Mouse (Mus musculus) ES-E14 (cell line): ENCODE results near the gene Sh3bgr. TPM values are rescaled to one million over a fixed set of nuclear protein-coding genes. Genes with fewer than 3 reads are reported as not detected.

Experiments used
- DNase-seq: peaks from one replicate; pipeline ENCODE4 v3.0.0-alpha.2; 2013; ENCODE audit warnings: low read depth, low spot score
- H3K27ac ChIP-seq: 2 replicates; pipeline ENCODE4 v1.5.1; 2012; ENCODE audit warnings: low read depth, mild to moderate bottlenecking, low read length, moderate library complexity, mixed read lengths; ENCODE audit not compliant: poor library complexity, insufficient read depth, severe bottlenecking
- H3K36me3 ChIP-seq: 2 replicates; pipeline ENCODE4 v1.6.1; 2012; ENCODE audit warnings: mild to moderate bottlenecking, low read length, moderate library complexity, mixed read lengths; ENCODE audit not compliant: control insufficient read depth, poor library complexity, insufficient read depth, severe bottlenecking
- H3K4me1 ChIP-seq, 2 experiments: fragments of 150-350 bp in 1 of 2; sonication (generic) in 1 of 2; 2 replicates each; pipeline ENCODE4 v1.6.1; 2012; ENCODE audit warnings: low read length in 2 of 2, mild to moderate bottlenecking in 1 of 2, mixed read lengths in 1 of 2; ENCODE audit not compliant: control insufficient read depth in 2 of 2, insufficient read depth in 2 of 2, poor library complexity in 1 of 2
- H3K4me3 ChIP-seq, 2 experiments: fragments of 150-350 bp in 1 of 2; sonication (generic) in 1 of 2; 2 replicates each; pipeline ENCODE4 v1.5.1; 2012; ENCODE audit warnings: low read length in 2 of 2, low read depth in 1 of 2, mild to moderate bottlenecking in 1 of 2, mixed read lengths in 1 of 2; ENCODE audit not compliant: insufficient read depth in 1 of 2, poor library complexity in 1 of 2, severe bottlenecking in 1 of 2
- H3K9ac ChIP-seq: 2 replicates; pipeline ENCODE4 v1.6.1; 2012; ENCODE audit warnings: low read depth, mild to moderate bottlenecking, low read length, mixed read lengths; ENCODE audit not compliant: poor library complexity, insufficient read depth, severe bottlenecking
- H3K9me3 ChIP-seq: fragments of 150-350 bp; sonication (generic); 2 replicates; pipeline ENCODE4 v1.6.1; 2012; ENCODE audit warnings: low read depth, mild to moderate bottlenecking, low read length; ENCODE audit not compliant: control insufficient read depth, insufficient read depth
- CHD2 ChIP-seq: IDR thresholded peaks from 2 replicates; pipeline ENCODE4 v1.6.1; 2014; ENCODE audit warnings: mild to moderate bottlenecking, low read depth, low read length, inconsistent platforms
- HCFC1 ChIP-seq: IDR thresholded peaks from 2 replicates; pipeline ENCODE4 v1.6.1; 2012; ENCODE audit warnings: low read length, inconsistent platforms, borderline replicate concordance; ENCODE audit not compliant: insufficient read depth
- MAFK ChIP-seq: IDR thresholded peaks from 2 replicates; pipeline ENCODE4 v1.6.1; 2014; ENCODE audit warnings: mild to moderate bottlenecking, low read depth, low read length, inconsistent platforms; ENCODE audit not compliant: insufficient read depth
- ZC3H11A ChIP-seq: IDR thresholded peaks from 2 replicates; pipeline ENCODE4 v1.6.1; 2012; ENCODE audit warnings: low read depth, mild to moderate bottlenecking, inconsistent platforms, low read length, borderline replicate concordance
- ZNF384 ChIP-seq: IDR thresholded peaks from 2 replicates; pipeline ENCODE4 v1.6.1; 2012; ENCODE audit warnings: low read depth, low read length, inconsistent platforms
- in situ Hi-C, 2 experiments: fragments of 600-800 bp; cut with MboI; formaldehyde crosslinking; loops; one replicate each; pipeline ENCODE4 v1.15.1; 2025; ENCODE audit warnings: low sequenced_read_pairs in 2 of 2, inconsistent platforms in 1 of 2; ENCODE audit not compliant: unreplicated experiment in 2 of 2
- total RNA-seq: library from RNA; depleted of rRNA; stranded (reverse); fragments of 300-350 nt; gene quantifications from 2 replicates; pipeline ENCODE4 v1.2.3, GENCODE M21; 2012

Sh3bgr gene
- total RNA-seq, 1 experiment: 3.2 TPM

DNA sequence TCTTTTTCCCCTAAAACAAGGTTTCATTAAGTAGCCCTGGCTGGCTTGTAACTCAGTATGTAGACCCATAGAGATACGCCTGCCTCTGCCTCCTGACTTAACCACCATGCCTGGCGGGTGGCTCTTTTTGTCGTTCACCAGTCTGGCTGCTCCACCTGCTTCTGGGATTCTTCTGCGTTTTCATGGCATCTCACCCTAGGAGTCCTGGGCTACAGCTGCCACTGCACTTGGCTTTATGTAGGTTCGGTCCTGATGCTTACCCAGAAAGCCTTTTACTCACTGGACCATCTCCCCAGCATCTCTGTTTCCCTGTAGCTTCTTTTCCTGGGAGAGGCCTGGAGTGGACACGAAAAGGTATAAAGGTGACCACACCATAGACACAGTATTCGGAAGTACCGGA is 33.7 kb downstream of the Sh3bgr start:
- Histone ChIP-seq H3K27ac (no peak overlapping the region), H3K36me3 (no peaks in the 10 kb centered on the region), H3K4me3 (no peak overlapping the region), H3K4me1 (no peaks in the 10 kb centered on the region), H3K9ac (no peak overlapping the region), H3K9me3 (no peaks in the 10 kb centered on the region)
- DNase-seq: no peak
- TF ChIP-seq MAFK (no peak), ZC3H11A (no peak), CHD2 (no peak), ZNF384 (no peak), HCFC1 (no peak)
- in situ Hi-C loops: no loop called here

DNA sequence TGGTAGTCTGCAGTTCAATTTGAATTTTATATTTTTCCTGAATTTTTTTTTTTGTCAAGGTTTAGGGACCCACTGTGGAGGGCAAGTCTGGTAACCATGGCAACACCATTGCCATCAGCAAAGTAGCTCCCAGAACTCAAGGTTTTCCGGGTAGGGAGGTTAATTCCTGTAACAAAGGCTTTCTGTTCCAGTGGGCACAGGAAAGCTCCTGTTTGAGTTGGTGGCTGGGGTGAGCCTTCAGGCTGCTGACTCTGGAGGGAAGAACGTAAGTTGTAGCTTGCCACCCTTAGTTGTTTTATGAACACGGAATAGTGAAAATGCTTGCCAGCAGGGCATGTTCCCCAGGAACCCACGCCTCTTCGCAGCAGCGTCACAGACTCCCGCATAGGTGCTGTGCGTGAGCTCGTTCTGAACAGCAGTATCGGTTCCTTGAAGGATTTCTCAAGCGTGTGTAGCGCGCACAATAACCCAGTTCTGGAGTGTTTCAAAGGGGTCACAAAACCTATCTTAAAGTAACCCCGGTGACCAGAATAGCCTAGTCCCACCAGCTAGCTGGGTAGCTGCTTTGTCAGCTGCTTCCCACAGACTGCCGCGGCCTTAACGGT is 35.2 kb downstream of the Sh3bgr start, which contains the start of gene B3galt5:
TSS of gene B3galt5 (plus strand) at position 436 of the 605 bp plus-strand sequence.
- no peak within 1 kb of the TSS for H3K9ac ChIP-seq
- no peak within 1 kb of the TSS for H3K27ac ChIP-seq
- H3K36me3 ChIP-seq: no peaks in the 10 kb centered on the region
- no peak within 1 kb of the TSS for H3K4me3 ChIP-seq
- no peaks in the 10 kb centered on the region for H3K9me3 ChIP-seq
- no peaks in the 10 kb centered on the region for H3K4me1 ChIP-seq
- TF ChIP-seq HCFC1 (no peak), CHD2 (no peak)
- in situ Hi-C loops: no loop called here
- DNase-seq: no peak

DNA sequence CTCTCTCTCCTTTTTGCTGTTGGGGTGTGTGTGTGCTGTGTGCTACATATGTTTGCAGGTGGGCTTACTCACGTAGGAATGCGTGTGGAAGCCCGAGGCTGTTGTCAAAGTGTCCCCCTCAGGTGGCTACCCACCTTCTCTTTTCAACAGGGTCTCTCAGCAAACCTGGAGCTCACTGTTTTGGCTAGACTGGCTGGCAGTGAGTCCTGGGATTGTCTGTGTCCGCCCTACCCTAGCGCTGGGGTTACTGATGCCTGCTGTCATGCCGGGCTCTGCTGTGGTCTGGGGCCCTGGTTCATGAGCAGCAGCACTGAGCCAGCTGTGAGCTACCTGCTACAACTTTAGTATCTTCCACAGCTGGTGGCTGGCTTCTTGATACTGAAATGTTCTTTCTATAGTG is 44.2 kb downstream of the Sh3bgr start:
- Histone ChIP-seq H3K4me3 (no peak overlapping the region), H3K36me3 (no peaks in the 10 kb centered on the region), H3K9ac (no peak overlapping the region), H3K9me3 (no peaks in the 10 kb centered on the region), H3K4me1 (no peaks in the 10 kb centered on the region), H3K27ac (no peak overlapping the region)
- in situ Hi-C loops: no loop called here
- DNase-seq: no peak
- TF ChIP-seq ZC3H11A: no peak
- no peak for TF ChIP-seq HCFC1
- no peak for TF ChIP-seq CHD2
- no peak for TF ChIP-seq MAFK
- no peak for TF ChIP-seq ZNF384

DNA sequence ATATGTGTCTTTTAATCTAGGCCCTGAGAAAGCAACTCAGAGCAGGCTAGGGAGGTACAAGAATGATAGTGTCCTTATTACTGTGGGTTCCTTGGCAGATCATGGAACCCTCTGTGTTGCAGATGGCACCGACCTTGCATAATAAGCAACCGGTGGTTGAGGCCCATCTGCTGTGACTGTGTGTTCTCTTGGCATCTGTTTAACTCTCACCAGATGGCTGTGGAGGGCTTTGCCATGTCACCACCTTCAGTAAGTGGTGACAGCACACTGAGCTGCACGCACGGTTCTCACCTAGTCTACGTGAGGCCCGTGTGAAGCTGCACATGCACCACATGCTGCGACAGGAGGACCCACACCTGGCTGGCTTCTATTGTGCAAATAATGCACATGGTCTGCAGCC is 49.4 kb downstream of the Sh3bgr start:
- in situ Hi-C loops: no loop called here
- no peak overlapping the region for H3K9ac ChIP-seq
- DNase-seq: no peak

DNA sequence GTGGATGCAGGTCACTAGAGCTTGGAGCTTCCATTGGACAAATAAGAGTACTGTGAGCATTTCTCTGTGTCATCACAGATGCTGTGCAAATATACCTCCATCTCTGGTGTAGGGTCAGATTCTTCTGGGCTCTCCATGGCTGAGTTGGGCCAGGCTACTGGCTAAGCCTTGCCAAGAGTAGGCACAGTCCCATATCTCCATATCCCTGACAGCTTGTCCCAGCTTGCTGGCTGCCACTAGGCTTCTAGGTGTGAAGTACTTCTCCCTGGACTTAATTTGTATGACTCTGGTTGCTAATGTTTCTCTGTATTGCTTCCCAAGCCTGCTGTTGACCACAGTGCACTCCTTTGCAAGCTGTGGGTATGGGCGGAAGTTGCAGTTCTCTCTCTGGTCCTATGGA is 51.9 kb downstream of the Sh3bgr start:
- Histone ChIP-seq H3K36me3 (no peaks in the 10 kb centered on the region), H3K9me3 (no peaks in the 10 kb centered on the region), H3K9ac (no peak overlapping the region), H3K4me3 (no peak overlapping the region), H3K4me1 (no peaks in the 10 kb centered on the region), H3K27ac (no peak overlapping the region)
- in situ Hi-C loops: no loop called here
- DNase-seq: no peak
- no peak for TF ChIP-seq ZC3H11A
- TF ChIP-seq MAFK: no peak
- no peak for TF ChIP-seq CHD2
- no peak for TF ChIP-seq HCFC1

More for the DNA sequence above, 49.4 kb downstream of the Sh3bgr start:
- no peaks in the 10 kb centered on the region for H3K36me3 ChIP-seq
- no peak overlapping the region for H3K4me3 ChIP-seq
- no peaks in the 10 kb centered on the region for H3K4me1 ChIP-seq
- H3K27ac ChIP-seq: no peak overlapping the region
- TF ChIP-seq HCFC1 (no peak), ZNF384 (no peak), ZC3H11A (no peak), CHD2 (no peak), MAFK (no peak)
- H3K9me3 ChIP-seq: no peaks in the 10 kb centered on the region
